Comparison of ENCODE assay signal across 1 mouse cellular context in the genomic region with DNA sequence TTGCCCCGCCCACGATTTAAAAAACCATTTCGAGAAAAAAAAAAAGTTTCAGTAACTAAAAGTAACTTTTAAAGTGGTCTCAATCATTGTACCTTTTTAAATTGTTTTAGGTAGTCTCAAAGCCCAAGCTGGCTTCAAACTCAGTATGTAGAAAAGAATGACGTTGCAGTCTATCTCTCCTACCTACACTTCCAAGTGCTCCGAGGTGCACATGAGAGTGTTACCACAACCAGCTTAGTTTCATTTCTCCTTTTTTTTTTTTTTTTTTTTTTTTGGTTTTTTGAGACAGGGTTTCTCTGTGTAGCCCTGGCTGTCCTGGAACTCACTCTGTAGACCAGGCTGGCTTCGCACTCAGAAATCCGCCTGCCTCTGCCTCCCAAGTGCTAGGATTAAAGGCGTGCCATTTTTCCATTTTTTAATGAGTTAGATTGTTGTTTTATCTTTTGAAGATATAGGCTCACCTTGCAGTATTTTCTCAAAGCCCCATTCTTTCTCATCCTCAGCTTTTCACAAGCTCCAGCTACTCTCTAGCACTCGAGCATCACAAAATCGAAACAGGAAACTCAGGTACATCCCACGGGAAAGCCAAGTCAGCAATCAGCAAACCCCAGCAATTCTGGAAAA.
TF ChIP-seq lines count a peak whose summit lies in the region.

No protein-coding gene starts in this region.

TF ChIP-seq in CH12.LX, 34 proteins besides CTCF, POLR2A, EP300 and RAD21 (continued from another document):
- TF ChIP-seq SMC3 (IDR thresholded peaks at IDR 0.05; ENCODE audit: low read depth, low read length) (no peak), ZC3H11A (IDR thresholded peaks at IDR 0.05; ENCODE audit: low read depth, low read length) (no peak), SIN3A (IDR thresholded peaks at IDR 0.05; ENCODE audit: low read length) (0 out of 2 replicates have a peak, but pooled peaks have one; percentile 66), PAX5 (IDR thresholded peaks at IDR 0.05; ENCODE audit: low read length) (no peak), MEF2A (IDR thresholded peaks at IDR 0.05; ENCODE audit: borderline replicate concordance, low read depth, low read length) (peak; percentile 53), ETS1 (conservative IDR thresholded peaks at IDR 0.05; ENCODE audit: low read depth, low read length) (peak; percentile 82), JUN (IDR thresholded peaks at IDR 0.05; ENCODE audit: insufficient read depth, low read depth, low read length) (no peak), GABPA (IDR thresholded peaks at IDR 0.05; ENCODE audit: insufficient replicate concordance, low read depth, low read length) (no peak), NRF1 (IDR thresholded peaks at IDR 0.05; ENCODE audit: low read depth, low read length) (no peak), NELFE (IDR thresholded peaks at IDR 0.05; ENCODE audit: low read depth, low read length) (no peak), USF2 (conservative IDR thresholded peaks at IDR 0.05; ENCODE audit: low read depth, low read length) (no peak), MYC (IDR thresholded peaks at IDR 0.05; ENCODE audit: low read depth, low read length) (peak; percentile 76; the same call in 1 of the 2 replicates), ZMIZ1 (IDR thresholded peaks at IDR 0.05; ENCODE audit: low read depth, low read length) (no peak), TCF12 (IDR thresholded peaks at IDR 0.05; ENCODE audit: low read depth, low read length) (no peak), HCFC1 (IDR thresholded peaks at IDR 0.05; ENCODE audit: low read depth, low read length) (peak; percentile 33), MAFK (IDR thresholded peaks at IDR 0.05; ENCODE audit: insufficient replicate concordance, low read length) (peak; percentile 59; the same call in 1 of the 2 replicates), MAZ (IDR thresholded peaks at IDR 0.05; ENCODE audit: low read depth, low read length) (no peak), ELF1 (IDR thresholded peaks at IDR 0.05; ENCODE audit: low read depth, low read length) (0 out of 2 replicates have a peak, but pooled peaks have one; percentile 30), CHD2 (IDR thresholded peaks at IDR 0.05; ENCODE audit: low read length) (peak; percentile 69; the same call in 1 of the 2 replicates), UBTF (IDR thresholded peaks at IDR 0.05; ENCODE audit: low read depth, low read length) (no peak; the same call in 1 of the 2 replicates), CHD1 (IDR thresholded peaks at IDR 0.05; ENCODE audit: low read depth, low read length) (no peak), RCOR1 (conservative IDR thresholded peaks at IDR 0.05; ENCODE audit: low read depth, low read length) (peak; percentile 84), E2F4 (IDR thresholded peaks at IDR 0.05; ENCODE audit: insufficient replicate concordance, low read depth, low read length) (no peak), ZKSCAN1 (IDR thresholded peaks at IDR 0.05; ENCODE audit: borderline replicate concordance, low read depth, low read length) (peak; percentile 12; the same call in 1 of the 2 replicates), ZNF384 (IDR thresholded peaks at IDR 0.05; ENCODE audit: low read depth, low read length) (peak; percentile 98), IRF4 (IDR thresholded peaks at IDR 0.05; ENCODE audit: low read depth, low read length) (peak; percentile 97)
